Mouse (Mus musculus): Measurements from ENCODE around the gene Shc2. TPM values are rescaled to one million over a fixed set of nuclear protein-coding genes. Genes with fewer than 3 reads are reported as not detected.

Shc2 gene
- total and polyA plus RNA-seq, 3 experiments = not detected

DNA sequence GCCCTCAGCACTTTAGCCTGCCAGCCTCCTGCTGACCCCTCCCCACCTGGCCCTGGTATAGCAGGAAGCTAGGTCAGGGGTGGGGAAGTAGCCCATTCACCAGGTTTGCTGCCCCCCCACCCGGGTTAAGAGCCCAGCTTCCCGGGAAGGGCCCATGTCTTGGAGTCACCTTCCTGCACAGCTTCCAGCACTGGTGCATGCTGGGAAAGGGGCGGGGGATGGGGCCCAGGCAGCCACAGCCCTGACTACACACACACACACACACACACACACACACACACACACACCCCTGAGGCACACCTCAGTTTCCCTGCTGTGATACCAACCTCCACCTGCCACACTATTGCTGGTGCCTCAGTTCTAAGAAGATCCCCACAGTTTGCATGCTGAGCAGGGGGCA lies 24.1 kb upstream of the Shc2 start:
- Histone ChIP-seq H3K36me3 (ENCODE audit: control insufficient read depth in 1 of 2, insufficient read depth in 2 of 2, low read length in 2 of 2) (no peaks in the 10 kb centered on the region), H3K9ac (ENCODE audit: control insufficient read depth, low read depth, low read length, poor library complexity, severe bottlenecking) (no peak overlapping the region), H3K9me3 (replicated peaks; ENCODE audit: insufficient read depth, low read length) (no peaks in the 10 kb centered on the region), H3K79me2 (ENCODE audit: control insufficient read depth, insufficient read depth, low read length, poor library complexity) (no peaks in the 10 kb centered on the region), H3K4me3 (ENCODE audit: control insufficient read depth in 1 of 2, insufficient read depth in 1 of 2, low read depth in 2 of 2, low read length in 2 of 2) (no peak overlapping the region), H3K4me1 (ENCODE audit: control insufficient read depth in 1 of 2, insufficient read depth in 2 of 2, low read length in 2 of 2) (no peaks in the 10 kb centered on the region), H3K27ac (ENCODE audit: control insufficient read depth, low read depth, low read length) (no peak overlapping the region), H3K27me3 (ENCODE audit: control insufficient read depth in 1 of 2, insufficient read depth in 2 of 2, low read length in 2 of 2) (no peaks in the 10 kb centered on the region)
- DNase-seq (ENCODE audit: low read depth, low spot score) = no peak
- TF ChIP-seq POLR2AphosphoS5 (IDR thresholded peaks at IDR 0.05; ENCODE audit: borderline replicate concordance, low read depth, low read length) = no peak
- TF ChIP-seq ETS1 (IDR thresholded peaks at IDR 0.05; ENCODE audit: low read depth, low read length) = no peak
- TF ChIP-seq ZKSCAN1 (IDR thresholded peaks at IDR 0.05; ENCODE audit: low read depth, low read length) = no peak
- no peak for TF ChIP-seq ELF1 (IDR thresholded peaks at IDR 0.05; ENCODE audit: low read depth, low read length)
- TF ChIP-seq USF1 (IDR thresholded peaks at IDR 0.05; ENCODE audit: low read depth, low read length) = no peak
- no peak for TF ChIP-seq SIN3A (IDR thresholded peaks at IDR 0.05; ENCODE audit: low read length)
- no peak for TF ChIP-seq NELFE (IDR thresholded peaks at IDR 0.05; ENCODE audit: low read depth, low read length)
- no peak for TF ChIP-seq MYC (IDR thresholded peaks at IDR 0.05; ENCODE audit: low read depth, low read length)
- TF ChIP-seq E2F4 (IDR thresholded peaks at IDR 0.05; ENCODE audit: borderline replicate concordance, low read depth, low read length) = no peak
- TF ChIP-seq HCFC1 (IDR thresholded peaks at IDR 0.05; ENCODE audit: low read depth, low read length) = no peak
- TF ChIP-seq SMC3 (IDR thresholded peaks at IDR 0.05; ENCODE audit: low read depth, low read length) = no peak
- no peak for TF ChIP-seq CHD1 (IDR thresholded peaks at IDR 0.05; ENCODE audit: low read depth, low read length)
- TF ChIP-seq TBP (IDR thresholded peaks at IDR 0.05; ENCODE audit: low read depth, low read length) = no peak
- TF ChIP-seq MXI1 (IDR thresholded peaks at IDR 0.05; ENCODE audit: low read depth, low read length) = no peak
- TF ChIP-seq GATA1 (IDR thresholded peaks at IDR 0.05; ENCODE audit: low read depth, low read length) = no peak
- TF ChIP-seq CTCF (IDR thresholded peaks at IDR 0.05 in 2 of 3, conservative IDR thresholded peaks at IDR 0.05 in 1 of 3; ENCODE audit: control insufficient read depth in 1 of 3, insufficient read depth in 1 of 3, low read depth in 2 of 3, low read length in 3 of 3, poor library complexity in 1 of 3, severe bottlenecking in 1 of 3) = no peak
- TF ChIP-seq MYB (IDR thresholded peaks at IDR 0.05; ENCODE audit: low read depth, low read length) = no peak
- TF ChIP-seq ZNF384 (IDR thresholded peaks at IDR 0.05; ENCODE audit: low read depth, low read length) = no peak
- no peak for TF ChIP-seq POLR2A (IDR thresholded peaks at IDR 0.05; ENCODE audit: control insufficient read depth in 1 of 2, insufficient read depth in 1 of 2, low read depth in 1 of 2, low read length in 2 of 2, poor library complexity in 1 of 2)

- Histone ChIP-seq H3K4me3 (ENCODE audit: control insufficient read depth in 1 of 2, insufficient read depth in 1 of 2, low read depth in 2 of 2, low read length in 2 of 2) (no peak overlapping the region), H3K36me3 (ENCODE audit: control insufficient read depth in 1 of 2, insufficient read depth in 2 of 2, low read length in 2 of 2) (no peaks in the 10 kb centered on the region), H3K27me3 (ENCODE audit: control insufficient read depth in 1 of 2, insufficient read depth in 2 of 2, low read length in 2 of 2) (no peaks in the 10 kb centered on the region), H3K79me2 (ENCODE audit: control insufficient read depth, insufficient read depth, low read length, poor library complexity) (no peaks in the 10 kb centered on the region), H3K9ac (ENCODE audit: control insufficient read depth, low read depth, low read length, poor library complexity, severe bottlenecking) (no peak overlapping the region), H3K4me1 (ENCODE audit: control insufficient read depth in 1 of 2, insufficient read depth in 2 of 2, low read length in 2 of 2) (no peaks in the 10 kb centered on the region), H3K9me3 (replicated peaks; ENCODE audit: insufficient read depth, low read length) (no peaks in the 10 kb centered on the region), H3K27ac (ENCODE audit: control insufficient read depth, low read depth, low read length) (no peak overlapping the region)
- TF ChIP-seq JUND (IDR thresholded peaks at IDR 0.05; ENCODE audit: low read depth, low read length) (no peak), CHD1 (IDR thresholded peaks at IDR 0.05; ENCODE audit: low read depth, low read length) (no peak), GABPA (IDR thresholded peaks at IDR 0.05; ENCODE audit: low read depth, low read length) (no peak), SMC3 (IDR thresholded peaks at IDR 0.05; ENCODE audit: low read depth, low read length) (peak; percentile 26), RAD21 (IDR thresholded peaks at IDR 0.05; ENCODE audit: low read depth, low read length) (peak; percentile 2), ZKSCAN1 (IDR thresholded peaks at IDR 0.05; ENCODE audit: low read depth, low read length) (no peak), GATA1 (IDR thresholded peaks at IDR 0.05; ENCODE audit: low read depth, low read length) (no peak), CTCF (IDR thresholded peaks at IDR 0.05 in 2 of 3, conservative IDR thresholded peaks at IDR 0.05 in 1 of 3; ENCODE audit: control insufficient read depth in 1 of 3, insufficient read depth in 1 of 3, low read depth in 2 of 3, low read length in 3 of 3, poor library complexity in 1 of 3, severe bottlenecking in 1 of 3) (peak; percentile 40 to 62 (median 60)), USF2 (IDR thresholded peaks at IDR 0.05; ENCODE audit: borderline replicate concordance in 1 of 2, insufficient read depth in 1 of 2, low read depth in 1 of 2, low read length in 2 of 2) (no peak), MYB (IDR thresholded peaks at IDR 0.05; ENCODE audit: low read depth, low read length) (no peak), CHD2 (IDR thresholded peaks at IDR 0.05; ENCODE audit: low read length) (no peak)
- peak; percentile 57 for DNase-seq (ENCODE audit: low read depth, low spot score)
These were observed 22.6 kb upstream of the Shc2 start for GRCm38 (mm10) chr10:79660298-79660697.
